Mouse (Mus musculus) forebrain, embryonic 15.5 days (tissue): ENCODE measurements around the gene Derl3. TPM values are rescaled to one million over a fixed set of nuclear protein-coding genes. Genes with fewer than 3 reads are reported as not detected.
"Not testable (repeated sequence)": the region's sequence is repeated elsewhere in the genome, so short reads cannot be mapped to it uniquely, and the experiment has no call there.

Experiments
- ATAC-seq: fragments of 200-750 bp; cut with Nextera tagmentation; replicated peaks from 2 replicates; pipeline ENCODE4 v1.8.0; 2017; ENCODE audit warnings: mild to moderate bottlenecking, moderate TSS enrichment, moderate library complexity
- H3K27ac ChIP-seq: fragments of 300-500 bp; sonication (generic); replicated peaks from 2 replicates; pipeline ENCODE4 v1.5.1; 2015; ENCODE audit warnings: mild to moderate bottlenecking, inconsistent platforms
- H3K27me3 ChIP-seq: fragments of 300-500 bp; sonication (generic); 2 replicates; pipeline ENCODE4 v1.6.1; 2015; ENCODE audit warnings: inconsistent platforms
- H3K36me3 ChIP-seq: fragments of 300-500 bp; sonication (generic); 2 replicates; pipeline ENCODE4 v1.6.1; 2015; ENCODE audit warnings: mild to moderate bottlenecking, inconsistent platforms
- H3K4me1 ChIP-seq: fragments of 300-500 bp; sonication (generic); 2 replicates; pipeline ENCODE4 v1.6.1; 2015; ENCODE audit warnings: inconsistent platforms
- H3K4me2 ChIP-seq: fragments of 300-500 bp; sonication (generic); replicated peaks from 2 replicates; pipeline ENCODE4 v1.6.1; 2015; ENCODE audit warnings: mild to moderate bottlenecking, inconsistent platforms
- H3K4me3 ChIP-seq: fragments of 300-500 bp; sonication (generic); 2 replicates; pipeline ENCODE4 v1.5.1; 2015; ENCODE audit warnings: mild to moderate bottlenecking, inconsistent platforms
- H3K9ac ChIP-seq: fragments of 300-500 bp; sonication (generic); replicated peaks from 2 replicates; pipeline ENCODE4 v1.6.1; 2015; ENCODE audit warnings: mild to moderate bottlenecking, inconsistent platforms
- H3K9me3 ChIP-seq: fragments of 300-500 bp; sonication (generic); 2 replicates; pipeline ENCODE4 v1.6.1; 2016; ENCODE audit warnings: inconsistent platforms
- WGBS: fragments of 180-500 bp; shearing (Covaris S2); methylation state at CpG from one replicate; pipeline ENCODE4 v1.1.7; 2015; ENCODE audit warnings: mixed read lengths; 5-methylcytosine and 5-hydroxymethylcytosine counted together
- polyA plus RNA-seq: library from polyadenylated mRNA; unstranded; fragments of >200 nt; fragmentation: Nextera tagmentation; extraction: Ambion mirVana; gene quantifications from 2 replicates; pipeline ENCODE4 v1.2.1, GENCODE M21; 2015

Gene Derl3
- polyA plus RNA-seq: 2.9 and 3.5 TPM in 2 replicates

DNA sequence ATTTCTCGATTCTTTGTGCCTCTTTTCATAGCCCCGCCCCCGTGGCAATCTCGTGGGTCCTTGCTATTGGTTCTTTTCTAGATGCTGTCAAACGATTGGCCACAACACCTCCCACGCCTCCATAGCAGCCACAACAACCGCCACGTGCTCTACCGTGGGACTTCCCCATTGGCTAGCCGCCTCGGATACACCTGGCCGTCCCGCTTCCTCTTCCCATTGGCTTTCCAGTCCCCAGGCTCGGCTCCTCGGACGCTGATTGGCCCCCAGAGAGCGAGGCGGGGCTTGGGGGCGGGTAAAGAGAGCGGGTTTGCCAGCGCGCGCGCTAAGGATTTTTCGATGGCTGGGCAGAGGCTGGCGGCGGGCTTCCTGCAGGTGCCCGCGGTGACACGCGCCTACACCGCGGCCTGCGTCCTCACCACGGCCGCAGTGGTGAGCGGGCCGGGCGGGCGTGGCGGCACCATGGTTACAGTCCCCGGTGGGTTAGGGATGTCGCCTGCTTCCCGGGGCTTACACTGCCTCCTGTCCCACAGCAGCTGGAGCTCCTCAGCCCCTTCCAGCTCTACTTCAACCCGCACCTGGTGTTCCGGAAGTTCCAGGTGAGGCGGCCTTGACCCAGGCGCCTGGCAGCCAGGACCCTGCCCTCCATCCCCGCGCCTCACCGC lies at the start of gene Derl3:
TSS of gene Derl3 (plus strand) at position 325 of the 662 bp plus-strand sequence.
- no peaks in the 10 kb centered on the region for H3K9me3 ChIP-seq
- WGBS: under 1% methylated on average over 51 of the region's 51 CpGs

DNA sequence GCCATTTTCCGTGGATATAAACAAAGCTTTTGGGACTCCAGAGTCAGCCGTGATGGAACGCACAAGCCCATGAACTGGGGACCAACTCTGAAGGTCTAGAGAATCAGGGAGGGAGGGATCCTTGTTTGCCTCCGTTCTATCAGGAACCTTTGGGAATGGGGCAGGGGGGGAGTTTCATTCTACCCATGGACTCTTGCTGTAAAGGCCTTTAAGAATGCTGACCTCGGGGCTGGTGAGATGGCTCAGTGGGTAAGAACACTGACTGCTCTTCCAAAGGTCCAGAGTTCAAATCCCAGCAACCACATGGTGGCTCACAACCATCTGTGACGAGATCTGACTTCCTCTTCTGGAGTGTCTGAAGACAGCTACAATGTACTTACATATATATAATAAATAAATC lies 49.3 kb upstream of the Derl3 start:
- H3K27me3 ChIP-seq: not testable (repeated sequence)
- WGBS: 79% methylated on average over 6 of the region's 6 CpGs

More for the DNA sequence above, at the start of gene Derl3:
- peak; percentile 99 for ATAC-seq
- Histone ChIP-seq H3K9ac (peak within 1 kb of the TSS; percentile 44), H3K27ac (peak within 1 kb of the TSS; percentile 60), H3K4me3 (peak within 1 kb of the TSS; percentile 44), H3K27me3 (no peaks in the 10 kb centered on the region), H3K4me1 (peaks cover 8% of the 10 kb centered on the region), H3K4me2 (peak within 1 kb of the TSS; percentile 90), H3K36me3 (peaks cover 25% of the 10 kb centered on the region)

DNA sequence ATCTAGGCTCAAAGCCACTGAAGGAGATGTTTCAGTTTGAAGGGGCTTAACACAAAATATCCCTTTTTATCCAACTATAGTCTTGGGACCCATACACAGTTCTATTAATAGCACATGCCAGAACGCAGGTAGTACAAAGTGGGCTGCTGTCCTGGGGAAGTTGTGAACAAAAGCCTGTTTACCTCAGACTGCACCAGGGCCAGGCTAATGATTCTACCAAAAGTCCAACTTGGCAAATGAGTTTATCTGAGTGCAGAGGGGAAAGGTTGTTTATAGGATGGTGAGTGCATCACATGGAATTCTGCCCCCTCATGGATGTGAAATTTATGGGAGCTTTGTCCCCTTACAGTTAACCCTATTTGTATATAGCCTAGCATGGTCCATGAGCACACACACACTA lies 48.4 kb upstream of the Derl3 start:
- no peak for ATAC-seq
- Histone ChIP-seq H3K4me3 (no peak overlapping the region), H3K27ac (no peak overlapping the region), H3K27me3 (no peaks in the 10 kb centered on the region), H3K9ac (no peak overlapping the region), H3K9me3 (no peaks in the 10 kb centered on the region), H3K36me3 (no peaks in the 10 kb centered on the region), H3K4me1 (no peaks in the 10 kb centered on the region; the same call in 1 of the 2 replicates), H3K4me2 (no peak overlapping the region)
- 40% methylated on average over 1 of the region's 1 CpGs for WGBS

More for the DNA sequence above, 49.3 kb upstream of the Derl3 start:
- H3K36me3 ChIP-seq, H3K9me3 ChIP-seq, H3K9ac ChIP-seq, H3K4me3 ChIP-seq, H3K4me2 ChIP-seq, H3K4me1 ChIP-seq, ATAC-seq, H3K27ac ChIP-seq: not testable (repeated sequence)

DNA sequence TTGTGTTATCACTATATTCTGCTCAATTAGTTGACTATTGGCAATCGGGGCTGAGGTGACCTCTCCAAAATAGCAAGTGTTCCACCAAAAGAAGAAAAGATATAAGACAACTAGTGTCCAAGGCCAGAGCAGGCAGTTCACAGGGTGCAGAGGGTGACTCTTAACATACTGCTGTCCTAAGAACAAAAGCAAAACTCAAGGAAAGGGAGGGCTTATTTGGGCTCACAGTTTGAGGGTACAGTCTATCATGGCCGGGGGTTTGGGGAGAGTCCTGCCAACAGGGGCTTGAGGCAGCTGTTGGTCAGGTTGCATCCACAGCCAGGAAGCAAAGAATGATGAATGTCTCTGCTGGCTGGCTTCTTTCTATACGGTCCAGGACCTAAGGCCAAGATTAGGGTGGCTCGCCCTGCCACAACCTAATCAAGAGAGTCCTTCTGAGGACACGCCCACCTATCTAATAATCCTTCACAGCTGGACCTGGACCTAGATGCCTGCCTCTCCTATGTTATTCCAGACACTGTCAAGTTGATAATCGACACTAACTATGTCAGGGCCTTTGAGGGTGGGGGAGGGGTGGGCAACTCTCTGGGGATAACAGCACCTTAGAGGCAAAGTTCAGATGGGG lies 47.8 kb upstream of the Derl3 start:
- Histone ChIP-seq H3K4me2 (no peak overlapping the region), H3K4me3 (no peak overlapping the region), H3K4me1 (no peaks in the 10 kb centered on the region; the same call in 1 of the 2 replicates), H3K9ac (no peak overlapping the region), H3K27me3 (no peaks in the 10 kb centered on the region), H3K36me3 (no peaks in the 10 kb centered on the region), H3K9me3 (no peaks in the 10 kb centered on the region), H3K27ac (no peak overlapping the region)
- ATAC-seq: no peak
- whole genome bisulfite sequencing: 87% methylated on average over 6 of the region's 6 CpGs

- ATAC-seq: no peak
- WGBS: 33% methylated on average over 3 of the region's 3 CpGs
Observed at GRCm38 (mm10) chr10:75848382-75848781, 44.8 kb upstream of the Derl3 start.

DNA sequence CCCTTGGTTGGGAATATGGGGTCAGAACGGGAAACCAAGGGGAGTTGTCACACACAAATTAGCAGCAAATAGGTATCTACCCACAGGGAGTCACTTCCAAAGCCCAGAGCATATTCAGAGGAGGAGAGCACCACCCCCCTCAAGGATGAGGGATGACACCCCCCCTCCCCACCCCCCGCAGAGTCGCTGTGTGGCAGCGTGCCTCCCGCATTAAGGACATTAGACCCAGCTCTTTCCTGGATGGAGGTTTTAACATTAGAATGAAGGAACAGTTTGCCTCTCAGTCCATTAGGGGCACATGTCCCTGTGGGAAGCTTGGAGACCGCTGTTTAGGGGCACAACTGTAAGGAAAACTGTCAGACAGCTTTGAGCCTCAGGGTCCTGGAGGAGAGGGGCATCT lies 42.1 kb upstream of the Derl3 start:
- no peaks in the 10 kb centered on the region for H3K9me3 ChIP-seq
- no peak overlapping the region for H3K4me2 ChIP-seq
- H3K27ac ChIP-seq: no peak overlapping the region
- WGBS: 6% methylated on average over 6 of the region's 6 CpGs
- H3K9ac ChIP-seq: no peak overlapping the region
- H3K4me1 ChIP-seq: no peaks in the 10 kb centered on the region; the same call in 1 of the 2 replicates
- H3K36me3 ChIP-seq: no peaks in the 10 kb centered on the region
- H3K27me3 ChIP-seq: no peaks in the 10 kb centered on the region
- no peak for ATAC-seq
- no peak overlapping the region for H3K4me3 ChIP-seq

More at GRCm38 (mm10) chr10:75848382-75848781, 44.8 kb upstream of the Derl3 start:
- Histone ChIP-seq H3K9ac (no peak overlapping the region), H3K9me3 (no peaks in the 10 kb centered on the region), H3K4me2 (no peak overlapping the region), H3K4me1 (no peaks in the 10 kb centered on the region; the same call in 1 of the 2 replicates), H3K27me3 (no peaks in the 10 kb centered on the region), H3K27ac (no peak overlapping the region), H3K4me3 (no peak overlapping the region), H3K36me3 (no peaks in the 10 kb centered on the region)

- no peak overlapping the region for H3K27ac ChIP-seq
- H3K4me1 ChIP-seq: no peaks in the 10 kb centered on the region; the same call in 1 of the 2 replicates
- no peaks in the 10 kb centered on the region for H3K9me3 ChIP-seq
- no peaks in the 10 kb centered on the region for H3K36me3 ChIP-seq
- ATAC-seq: no peak
- no peak overlapping the region for H3K4me2 ChIP-seq
- no peaks in the 10 kb centered on the region for H3K27me3 ChIP-seq
- whole genome bisulfite sequencing: 35% methylated on average over 3 of the region's 3 CpGs
- H3K9ac ChIP-seq: no peak overlapping the region
- H3K4me3 ChIP-seq: no peak overlapping the region
Observed at GRCm38 (mm10) chr10:75851681-75852080, 41.5 kb upstream of the Derl3 start.

GRCm38 (mm10) chr10:75852539-75853125 lies 40.6 kb upstream of the Derl3 start:
- H3K4me1 ChIP-seq: peaks cover 1% of the 10 kb centered on the region
- no peak overlapping the region for H3K27ac ChIP-seq
- no peak overlapping the region for H3K9ac ChIP-seq
- no peak for ATAC-seq
- 96% methylated on average over 12 of the region's 12 CpGs for WGBS
- H3K4me2 ChIP-seq: no peak overlapping the region
- H3K36me3 ChIP-seq: 0 out of 2 replicates have a peak, but pooled peaks cover under 1% of the 10 kb centered on the region
- H3K27me3 ChIP-seq: no peaks in the 10 kb centered on the region
- H3K4me3 ChIP-seq: no peak overlapping the region
- H3K9me3 ChIP-seq: no peaks in the 10 kb centered on the region

GRCm38 (mm10) chr10:75853452-75853851 lies 39.8 kb upstream of the Derl3 start:
- Histone ChIP-seq H3K27me3 (no peaks in the 10 kb centered on the region), H3K9ac (no peak overlapping the region), H3K36me3 (0 out of 2 replicates have a peak, but pooled peaks cover 3% of the 10 kb centered on the region), H3K4me3 (no peak overlapping the region), H3K4me1 (peaks cover 9% of the 10 kb centered on the region), H3K9me3 (no peaks in the 10 kb centered on the region), H3K4me2 (no peak overlapping the region), H3K27ac (no peak overlapping the region)
- 22% methylated on average over 10 of the region's 10 CpGs for WGBS
- ATAC-seq: peak; percentile 54; the same call in 1 of the 2 replicates

GRCm38 (mm10) chr10:75854096-75854495 lies 39.1 kb upstream of the Derl3 start:
- peaks cover 16% of the 10 kb centered on the region for H3K4me1 ChIP-seq
- H3K9me3 ChIP-seq: no peaks in the 10 kb centered on the region
- H3K36me3 ChIP-seq: 0 out of 2 replicates have a peak, but pooled peaks cover 3% of the 10 kb centered on the region
- ATAC-seq: peak; percentile 19; the same call in 1 of the 2 replicates
- no peak overlapping the region for H3K27ac ChIP-seq
- no peak overlapping the region for H3K4me3 ChIP-seq
- no peaks in the 10 kb centered on the region for H3K27me3 ChIP-seq
- 55% methylated on average over 5 of the region's 5 CpGs for WGBS
- no peak overlapping the region for H3K4me2 ChIP-seq
- H3K9ac ChIP-seq: no peak overlapping the region

GRCm38 (mm10) chr10:75854791-75855190 lies 38.4 kb upstream of the Derl3 start:
- H3K9ac ChIP-seq: no peak overlapping the region
- 0 out of 2 replicates have a peak, but pooled peaks cover 3% of the 10 kb centered on the region for H3K36me3 ChIP-seq
- ATAC-seq: no peak
- no peak overlapping the region for H3K4me3 ChIP-seq
- no peaks in the 10 kb centered on the region for H3K27me3 ChIP-seq
- WGBS: 76% methylated on average over 6 of the region's 6 CpGs
- H3K4me1 ChIP-seq: peaks cover 17% of the 10 kb centered on the region
- no peak overlapping the region for H3K4me2 ChIP-seq
- no peak overlapping the region for H3K27ac ChIP-seq
- no peaks in the 10 kb centered on the region for H3K9me3 ChIP-seq

- Histone ChIP-seq H3K27me3 (no peaks in the 10 kb centered on the region), H3K4me2 (no peak overlapping the region), H3K36me3 (0 out of 2 replicates have a peak, but pooled peaks cover 3% of the 10 kb centered on the region), H3K27ac (no peak overlapping the region), H3K4me1 (peaks cover 21% of the 10 kb centered on the region), H3K9ac (no peak overlapping the region), H3K4me3 (no peak overlapping the region), H3K9me3 (no peaks in the 10 kb centered on the region)
- ATAC-seq: no peak
- 88% methylated on average over 15 of the region's 15 CpGs for WGBS
Observed at GRCm38 (mm10) chr10:75855416-75855981, 37.7 kb upstream of the Derl3 start.
